Mouse (Mus musculus) testis, postnatal 14 days (tissue): ENCODE data around the gene Sema6d.

Experiments used
- DNase-seq: peaks from one replicate; pipeline ENCODE4 v3.0.0; 2021; ENCODE audit warnings: low spot score

Gene Sema6d

GRCm38 (mm10) chr2:124657358-124657757 lies 567.6 kb downstream of the Sema6d start:
- DNase-seq, result no peak

DNA sequence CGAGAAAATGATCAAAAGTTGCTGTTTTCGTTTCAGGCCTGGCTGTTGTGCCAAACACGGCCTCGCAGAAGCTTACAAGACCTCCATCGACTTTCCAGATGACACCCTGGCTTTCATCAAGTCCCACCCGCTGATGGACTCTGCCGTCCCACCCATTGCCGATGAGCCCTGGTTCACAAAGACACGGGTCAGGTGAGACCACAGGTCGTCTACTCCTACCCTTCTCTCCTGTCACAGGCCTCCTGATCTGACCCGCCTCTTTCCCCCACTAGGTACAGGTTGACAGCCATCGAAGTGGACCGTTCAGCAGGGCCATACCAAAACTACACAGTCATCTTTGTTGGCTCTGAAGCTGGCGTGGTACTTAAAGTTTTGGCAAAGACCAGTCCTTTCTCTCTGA lies 568.6 kb downstream of the Sema6d start:
- no peak for DNase-seq

GRCm38 (mm10) chr2:124659601-124660000 lies 569.8 kb downstream of the Sema6d start:
- no peak for DNase-seq

GRCm38 (mm10) chr2:124660686-124661085 lies 570.9 kb downstream of the Sema6d start:
- DNase-seq, result no peak

DNA sequence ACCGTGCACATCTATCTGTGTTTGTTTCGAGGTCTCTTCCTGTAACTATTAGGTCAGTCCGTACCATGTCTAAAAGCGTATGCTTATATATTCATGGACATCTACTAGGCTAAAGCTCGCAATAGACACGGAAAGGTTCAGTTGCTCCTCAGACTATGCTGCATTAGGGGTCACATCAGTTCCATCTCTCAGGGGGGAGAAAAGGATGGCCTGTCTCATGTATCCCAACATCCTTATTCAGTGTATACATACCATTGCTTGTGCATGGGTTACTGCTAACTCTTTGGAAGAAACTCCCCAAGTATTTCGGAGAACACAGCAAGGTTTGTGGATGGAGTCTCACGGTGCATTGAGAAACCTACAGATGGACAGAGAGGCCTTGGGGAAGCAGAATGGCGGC lies 571.5 kb downstream of the Sema6d start:
- no peak for DNase-seq

- no peak for DNase-seq
Measured at GRCm38 (mm10) chr2:124662257-124662656, 572.5 kb downstream of the Sema6d start.

- no peak for DNase-seq
Measured at GRCm38 (mm10) chr2:124664191-124664590, 574.4 kb downstream of the Sema6d start.

DNA sequence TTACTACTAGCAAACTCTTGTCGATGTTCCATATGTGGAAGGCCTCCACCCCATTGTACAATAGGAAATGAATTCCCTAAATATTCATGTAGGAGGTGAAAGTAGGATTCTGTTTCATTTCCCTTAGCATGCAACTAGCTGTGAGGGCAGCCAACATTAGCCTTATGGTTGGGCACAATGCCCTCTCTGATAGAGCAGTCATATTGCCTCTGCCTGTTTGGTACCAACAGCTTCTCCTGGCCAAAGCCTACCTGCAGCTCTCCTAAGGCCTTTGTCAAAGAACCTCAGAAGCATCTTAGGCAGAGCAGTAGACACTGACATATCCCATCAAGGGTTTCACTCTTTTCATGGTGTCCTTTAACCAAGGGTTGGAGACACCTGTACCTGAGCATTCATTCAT lies 578.7 kb downstream of the Sema6d start:
- DNase-seq, result no peak

DNA sequence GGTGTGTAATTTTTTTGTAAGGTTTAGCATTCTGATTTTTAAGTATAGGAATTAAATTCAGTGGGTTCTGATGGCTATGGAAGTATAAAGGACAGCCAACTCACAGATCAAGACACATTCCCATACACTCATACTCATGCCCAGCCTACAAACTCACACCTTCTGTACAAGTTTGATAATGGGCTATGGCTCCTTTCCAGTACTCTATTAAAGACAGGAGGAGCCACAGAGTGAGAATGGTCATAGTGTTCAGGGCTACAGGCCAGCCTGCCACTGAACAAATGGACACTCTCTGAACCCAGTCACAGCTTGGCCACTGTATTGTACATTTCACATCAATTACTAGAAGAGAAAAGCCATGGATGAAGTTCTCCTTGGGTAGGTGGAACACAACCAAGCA lies 583.3 kb downstream of the Sema6d start:
- DNase-seq, result no peak

GRCm38 (mm10) chr2:124684481-124684901 lies 594.7 kb downstream of the Sema6d start:
- DNase-seq, result no peak

GRCm38 (mm10) chr2:124690372-124690771 lies 600.6 kb downstream of the Sema6d start:
- DNase-seq, result no peak

GRCm38 (mm10) chr2:124702621-124703020 lies 612.9 kb downstream of the Sema6d start:
- no peak for DNase-seq

DNA sequence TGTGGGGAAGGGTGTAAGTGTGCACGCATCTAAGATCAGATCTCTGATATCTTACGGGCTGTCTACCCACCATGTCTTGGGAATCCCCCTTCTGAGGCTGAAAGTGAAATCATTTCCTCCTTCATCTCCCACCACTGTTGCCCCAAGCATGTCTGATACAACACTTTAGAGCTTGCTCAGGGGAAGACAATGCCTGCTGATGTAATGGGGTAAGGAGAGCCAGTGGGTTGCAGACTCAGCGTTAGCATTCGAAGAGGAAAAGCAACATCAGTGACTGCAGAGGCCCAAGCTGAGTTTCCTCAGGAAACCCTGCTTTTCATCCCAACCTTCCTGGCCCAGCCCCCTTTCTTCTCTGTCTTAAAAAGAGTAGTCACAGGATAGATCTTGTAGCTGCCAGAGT lies 615.2 kb downstream of the Sema6d start:
- DNase-seq, result no peak

DNA sequence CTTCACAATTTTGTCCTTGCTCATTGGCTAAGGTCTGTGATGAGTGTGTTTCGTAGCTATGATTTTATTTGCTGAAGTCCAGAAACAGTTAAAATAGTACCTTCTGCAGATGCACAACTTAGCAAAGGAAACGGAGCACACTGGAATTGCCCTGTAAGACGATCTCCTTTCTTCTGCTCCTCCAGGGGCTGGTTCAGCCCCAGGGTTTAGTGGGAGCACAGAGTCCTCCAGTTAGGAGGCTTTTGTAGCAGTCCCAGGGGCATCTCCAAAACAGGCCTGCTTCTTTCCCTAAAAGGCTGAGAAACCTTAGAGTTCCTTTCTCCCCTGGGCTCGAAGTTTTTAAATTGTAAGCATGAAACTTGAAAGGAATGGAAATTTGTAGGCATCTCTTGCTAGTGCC lies 616.0 kb downstream of the Sema6d start:
- no peak for DNase-seq

DNA sequence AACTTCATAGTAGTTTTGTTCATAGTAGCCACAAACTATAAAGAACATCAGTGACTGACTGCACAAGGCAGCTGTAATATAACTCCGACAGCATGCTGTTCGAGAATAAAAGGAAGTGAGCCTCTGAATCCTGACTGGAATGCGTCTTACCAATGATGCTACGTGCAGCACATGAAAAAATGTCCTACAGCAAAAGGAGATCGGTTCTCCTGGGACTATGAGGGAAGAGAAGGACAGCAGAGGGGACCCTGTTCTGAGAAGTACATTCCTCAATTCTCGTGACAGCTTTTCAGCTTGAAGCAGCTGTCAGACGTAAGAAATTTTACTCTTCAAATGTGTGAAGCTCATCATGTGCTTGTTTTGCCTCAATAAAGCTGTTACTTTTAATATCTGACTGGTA lies 617.1 kb downstream of the Sema6d start:
- no peak for DNase-seq
